Mouse (Mus musculus) testis, adult 2 months (tissue): ENCODE results near the gene Purb. TPM values are rescaled to one million over a fixed set of nuclear protein-coding genes. Genes with fewer than 3 reads are reported as not detected.

Experiments used
- H3K27ac ChIP-seq: fragments of 200-500 bp; 2 replicates; pipeline ENCODE4 v1.5.1; 2012; ENCODE audit warnings: low read depth, low read length; ENCODE audit not compliant: control insufficient read depth, insufficient read depth
- H3K27me3 ChIP-seq: fragments of 200-500 bp; 2 replicates; pipeline ENCODE4 v1.6.1; 2012; ENCODE audit warnings: mild to moderate bottlenecking, low read length, moderate library complexity; ENCODE audit not compliant: control insufficient read depth, insufficient read depth
- H3K36me3 ChIP-seq: fragments of 200-500 bp; 2 replicates; pipeline ENCODE4 v1.6.1; 2012; ENCODE audit warnings: mild to moderate bottlenecking, low read length; ENCODE audit not compliant: control insufficient read depth, insufficient read depth
- H3K4me1 ChIP-seq: fragments of 200-500 bp; 2 replicates; pipeline ENCODE4 v1.6.1; 2012; ENCODE audit warnings: low read length; ENCODE audit not compliant: control insufficient read depth, insufficient read depth
- H3K4me3 ChIP-seq: fragments of 200-500 bp; 2 replicates; pipeline ENCODE4 v1.5.1; 2012; ENCODE audit warnings: low read depth, mild to moderate bottlenecking, low read length, moderate library complexity, mixed read lengths; ENCODE audit not compliant: control insufficient read depth
- CTCF ChIP-seq: fragments of 200-500 bp; IDR thresholded peaks from 2 replicates; pipeline ENCODE4 v1.5.1; 2012; ENCODE audit warnings: low read depth, mild to moderate bottlenecking, inconsistent platforms, low read length, moderate library complexity; ENCODE audit not compliant: control insufficient read depth, insufficient read depth, insufficient replicate concordance
- POLR2A ChIP-seq: fragments of 200-500 bp; IDR thresholded peaks from 2 replicates; pipeline ENCODE4 v1.6.1; 2012; ENCODE audit warnings: low read depth, mild to moderate bottlenecking, inconsistent platforms, low read length, moderate library complexity; ENCODE audit not compliant: control insufficient read depth
- polyA plus RNA-seq: library from polyadenylated mRNA; depleted of rRNA; stranded (reverse); fragments of >200 nt; gene quantifications from 2 replicates; pipeline ENCODE4 v1.2.3, GENCODE M21; 2012; rRNA removed

The Purb gene
- polyA plus RNA-seq, result 5.6 and 6.0 TPM in 2 replicates

- no peak for TF ChIP-seq CTCF
- TF ChIP-seq POLR2A, result peak; percentile 69
- peak within 1 kb of the TSS; percentile 93 for H3K4me3 ChIP-seq
- peaks cover 2% of the 10 kb centered on the region for H3K4me1 ChIP-seq
- peak within 1 kb of the TSS; percentile 87 for H3K27ac ChIP-seq
- H3K36me3 ChIP-seq, result no peaks in the 10 kb centered on the region
- no peaks in the 10 kb centered on the region for H3K27me3 ChIP-seq
These were observed at the start of gene Purb for GRCm38 (mm10) chr11:6475867-6476484. Gene Purb (minus strand): TSS chr11:6475917.

- Histone ChIP-seq H3K27me3 (no peaks in the 10 kb centered on the region), H3K4me3 (no peak overlapping the region), H3K4me1 (peaks cover 7% of the 10 kb centered on the region), H3K27ac (no peak overlapping the region), H3K36me3 (no peaks in the 10 kb centered on the region; the same call in 1 of the 2 replicates)
- TF ChIP-seq CTCF (no peak), POLR2A (no peak)
These were observed 49.5 kb upstream of the Purb start for GRCm38 (mm10) chr11:6525241-6525640.

GRCm38 (mm10) chr11:6524880-6525238 lies 49.1 kb upstream of the Purb start:
- Histone ChIP-seq H3K27me3 (no peaks in the 10 kb centered on the region), H3K4me1 (peaks cover 7% of the 10 kb centered on the region), H3K27ac (no peak overlapping the region), H3K4me3 (no peak overlapping the region), H3K36me3 (no peaks in the 10 kb centered on the region; the same call in 1 of the 2 replicates)
- no peak for TF ChIP-seq CTCF
- no peak for TF ChIP-seq POLR2A

GRCm38 (mm10) chr11:6524165-6524879 lies 48.6 kb upstream of the Purb start:
- no peaks in the 10 kb centered on the region; the same call in 1 of the 2 replicates for H3K36me3 ChIP-seq
- TF ChIP-seq POLR2A (no peak), CTCF (no peak)
- no peak overlapping the region for H3K4me3 ChIP-seq
- H3K27me3 ChIP-seq, result no peaks in the 10 kb centered on the region
- H3K4me1 ChIP-seq, result peaks cover 7% of the 10 kb centered on the region
- H3K27ac ChIP-seq, result no peak overlapping the region

- Histone ChIP-seq H3K4me3 (no peak overlapping the region), H3K36me3 (no peaks in the 10 kb centered on the region; the same call in 1 of the 2 replicates), H3K27me3 (no peaks in the 10 kb centered on the region), H3K4me1 (peaks cover 7% of the 10 kb centered on the region), H3K27ac (no peak overlapping the region)
- TF ChIP-seq CTCF (no peak), POLR2A (no peak)
These were observed 48.0 kb upstream of the Purb start for GRCm38 (mm10) chr11:6523662-6524088.

GRCm38 (mm10) chr11:6522782-6523525 lies 47.2 kb upstream of the Purb start:
- no peaks in the 10 kb centered on the region; the same call in 1 of the 2 replicates for H3K36me3 ChIP-seq
- H3K27me3 ChIP-seq, result no peaks in the 10 kb centered on the region
- no peak overlapping the region for H3K27ac ChIP-seq
- H3K4me1 ChIP-seq, result peaks cover 1% of the 10 kb centered on the region; the same call in 1 of the 2 replicates
- no peak overlapping the region for H3K4me3 ChIP-seq
- no peak for TF ChIP-seq POLR2A
- TF ChIP-seq CTCF, result no peak
